Mouse (Mus musculus) C2C12 (cell line): Measurements from ENCODE around the gene Mrgpra1. TPM values are rescaled to one million over a fixed set of nuclear protein-coding genes. Genes with fewer than 3 reads are reported as not detected.
"Not testable (repeated sequence)": the region's sequence is repeated elsewhere in the genome, so short reads cannot be mapped to it uniquely, and the experiment has no call there.

Experiments
- H3K27me3 ChIP-seq: one replicate; pipeline ENCODE4 v1.6.1; 2011; ENCODE audit not compliant: control insufficient read depth, insufficient read depth, insufficient read length
- H3K36me3 ChIP-seq: one replicate; pipeline ENCODE4 v1.6.1; 2011; ENCODE audit not compliant: control insufficient read depth, insufficient read depth
- H3K4me3 ChIP-seq: one replicate; pipeline ENCODE4 v1.5.1; 2011; ENCODE audit warnings: mild to moderate bottlenecking, control low read depth; ENCODE audit not compliant: poor library complexity, insufficient read depth, severe bottlenecking
- H3K79me2 ChIP-seq: one replicate; pipeline ENCODE4 v1.6.1; 2011; ENCODE audit not compliant: control insufficient read depth, insufficient read depth
- H3K79me3 ChIP-seq: one replicate; pipeline ENCODE4 v1.6.1; 2011; ENCODE audit warnings: low read depth, control low read depth
- H3ac ChIP-seq: one replicate; pipeline ENCODE3; 2011; ENCODE audit warnings: low read depth; ENCODE audit not compliant: control insufficient read depth, insufficient read length
- CEBPB ChIP-seq: IDR thresholded peaks from one replicate; pipeline ENCODE4 v1.6.1; 2011; ENCODE audit warnings: low read depth, mild to moderate bottlenecking, control low read depth, moderate library complexity
- CTCF ChIP-seq: IDR thresholded peaks from one replicate; pipeline ENCODE4 v1.5.1; 2011; ENCODE audit not compliant: control insufficient read depth, insufficient read depth, insufficient read length
- FOSL1 ChIP-seq: IDR thresholded peaks from one replicate; pipeline ENCODE4 v1.8.0; 2011; ENCODE audit warnings: mild to moderate bottlenecking, low read length; ENCODE audit not compliant: poor library complexity, insufficient read depth, severe bottlenecking
- MAX ChIP-seq: IDR thresholded peaks from one replicate; pipeline ENCODE4 v1.6.1; 2011; ENCODE audit warnings: mild to moderate bottlenecking, control low read depth
- MYOD1 ChIP-seq: IDR thresholded peaks from one replicate; pipeline ENCODE4 v1.6.1; 2011; ENCODE audit warnings: low read depth; ENCODE audit not compliant: control insufficient read depth, insufficient read length
- MYOG ChIP-seq: IDR thresholded peaks from one replicate; pipeline ENCODE4 v1.6.1; 2011; ENCODE audit not compliant: control insufficient read depth, insufficient read length; ENCODE audit errors: extremely low read depth
- USF1 ChIP-seq: IDR thresholded peaks from one replicate; pipeline ENCODE4 v1.6.1; 2011; ENCODE audit warnings: low read depth, mild to moderate bottlenecking, control low read depth, moderate library complexity
- long read RNA-seq, 2 experiments: library from polyadenylated mRNA; unstranded; transcript quantifications; one replicate each; pipeline ENCODE4 v2.0.0; 2019 to 2020
- polyA plus RNA-seq: library from polyadenylated mRNA; unstranded; fragments of >200 nt; fragmentation: generic; extraction: Trizol; gene quantifications from one replicate; pipeline ENCODE4 v1.2.1, GENCODE M21; 2012; ENCODE audit warnings: missing spikeins

Mrgpra1 gene
- not detected for polyA plus RNA-seq
- long read RNA-seq, experiment 1 = 0 reads
- long read RNA-seq, experiment 2 = 0 reads

- no peaks in the 10 kb centered on the region for H3K79me3 ChIP-seq
- H3K79me2 ChIP-seq = no peaks in the 10 kb centered on the region
- H3K4me3 ChIP-seq = no peak within 1 kb of the TSS
- no peaks in the 10 kb centered on the region for H3K36me3 ChIP-seq
- TF ChIP-seq MYOD1 (no peak), FOSL1 (no peak), CTCF (no peak), USF1 (no peak), CEBPB (no peak), MYOG (no peak), MAX (no peak)
- H3ac ChIP-seq = no peak within 1 kb of the TSS
- H3K27me3 ChIP-seq = no peaks in the 10 kb centered on the region
Measured at GRCm38 (mm10) chr7:47354140-47354539, at the start of gene Mrgpra1. TSS of gene Mrgpra1 (minus strand) at chr7:47354240.

DNA sequence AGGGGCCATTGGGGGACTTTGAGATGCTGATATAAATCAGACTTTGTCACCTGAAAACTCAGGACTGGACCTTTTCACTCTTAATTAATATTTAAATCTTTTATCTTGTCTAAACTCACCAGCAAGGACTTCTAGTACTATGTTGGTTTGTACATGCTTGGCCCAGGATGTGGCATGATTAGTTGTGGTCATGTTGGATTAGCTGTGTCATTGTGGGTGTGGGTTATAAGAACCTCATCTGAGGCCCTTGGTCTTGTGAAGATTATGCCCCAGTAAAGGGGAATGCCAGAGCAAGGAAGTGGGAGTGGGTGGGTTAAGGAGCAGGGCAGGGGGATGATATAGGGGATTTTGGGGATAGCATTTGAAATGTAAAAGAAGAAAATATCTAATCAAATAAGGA is 47.1 kb upstream of the Mrgpra1 start:
- no peak overlapping the region for H3ac ChIP-seq
- TF ChIP-seq CTCF = no peak
- TF ChIP-seq MYOD1 = no peak
- no peak for TF ChIP-seq MYOG
- TF ChIP-seq USF1 = no peak
- TF ChIP-seq MAX = no peak
- TF ChIP-seq FOSL1 = no peak
- TF ChIP-seq CEBPB = no peak
- no peaks in the 10 kb centered on the region for H3K36me3 ChIP-seq
- H3K79me2 ChIP-seq = no peaks in the 10 kb centered on the region
- H3K4me3 ChIP-seq = no peak overlapping the region
- H3K79me3 ChIP-seq = no peaks in the 10 kb centered on the region
- no peaks in the 10 kb centered on the region for H3K27me3 ChIP-seq

DNA sequence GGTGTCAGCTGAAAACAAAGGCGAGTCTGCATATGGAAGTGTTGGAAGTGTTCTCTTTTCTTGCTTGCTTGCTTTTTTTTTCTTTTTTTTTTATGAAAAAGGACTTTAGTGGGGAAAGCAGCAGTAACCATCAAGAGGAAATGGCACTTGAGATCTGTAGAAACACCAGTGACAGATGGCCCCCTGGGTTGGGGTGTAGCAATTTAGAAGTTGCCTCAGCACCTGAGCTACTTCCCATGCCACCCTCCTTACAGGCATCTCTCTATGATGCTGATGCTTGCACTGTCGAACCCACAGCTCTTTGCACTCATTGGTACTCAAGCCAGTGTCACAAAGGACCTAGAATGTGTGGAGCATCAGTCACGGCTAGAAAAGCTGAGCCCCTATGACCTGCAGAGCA is 5.6 kb downstream of the Mrgpra1 start:
- TF ChIP-seq MYOD1 (no peak), USF1 (no peak), FOSL1 (no peak), CTCF (no peak), CEBPB (no peak), MAX (no peak), MYOG (no peak)
- Histone ChIP-seq H3K79me3 (no peaks in the 10 kb centered on the region), H3K27me3 (no peaks in the 10 kb centered on the region), H3K36me3 (no peaks in the 10 kb centered on the region), H3K4me3 (no peak overlapping the region), H3ac (no peak overlapping the region), H3K79me2 (no peaks in the 10 kb centered on the region)

DNA sequence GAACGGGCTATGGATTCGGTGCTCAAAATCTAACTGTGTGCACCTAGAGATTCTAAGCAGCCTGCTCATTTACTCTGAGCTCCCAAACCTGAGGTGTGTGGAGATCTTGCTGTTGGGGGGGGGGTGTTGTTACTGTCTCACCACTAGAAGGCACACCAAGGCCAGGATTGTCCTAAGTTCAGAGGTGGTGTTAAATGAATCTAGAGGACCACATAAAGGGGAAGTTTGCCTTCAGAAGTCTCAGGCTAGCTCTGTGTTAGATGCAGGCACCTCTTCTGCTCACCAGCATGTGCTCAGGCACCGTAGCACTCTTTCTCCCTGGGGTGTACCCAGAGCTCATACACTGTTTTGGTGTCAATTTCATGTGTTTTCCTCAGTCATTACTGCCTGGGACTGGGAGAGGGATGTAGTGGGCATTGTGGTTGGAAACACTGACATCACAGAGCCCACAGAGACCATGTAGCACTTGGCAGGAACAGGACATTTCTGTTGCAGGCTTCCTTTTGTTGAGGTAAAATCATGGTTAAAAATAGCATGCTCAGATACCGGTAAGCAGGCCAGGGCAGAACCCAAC is 8.0 kb downstream of the Mrgpra1 start:
- Histone ChIP-seq H3K27me3 (no peaks in the 10 kb centered on the region), H3K79me3 (no peaks in the 10 kb centered on the region), H3K4me3 (no peak overlapping the region), H3K36me3 (no peaks in the 10 kb centered on the region), H3K79me2 (no peaks in the 10 kb centered on the region), H3ac (no peak overlapping the region)
- TF ChIP-seq FOSL1 (no peak), MYOD1 (no peak), USF1 (no peak)

DNA sequence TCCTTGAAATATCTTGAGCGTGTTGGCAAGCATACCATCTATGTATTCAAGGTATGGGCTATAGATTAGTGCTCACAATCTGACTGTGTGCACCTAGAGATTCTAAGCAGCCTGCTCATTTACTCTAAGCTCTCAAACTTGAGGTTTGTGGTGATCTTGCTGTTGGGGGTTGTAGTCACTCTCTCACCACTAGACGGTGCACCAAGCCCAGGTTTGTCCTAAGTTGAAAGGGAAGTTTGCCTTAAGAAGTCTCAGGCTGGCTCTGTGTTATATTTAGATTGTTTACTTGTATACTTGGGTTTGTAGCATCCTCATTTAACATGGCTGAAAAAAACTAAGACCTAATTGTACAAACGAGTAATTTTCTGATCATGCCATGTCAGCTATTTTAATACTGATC is 12.2 kb downstream of the Mrgpra1 start:
- H3ac ChIP-seq, H3K79me3 ChIP-seq, H3K4me3 ChIP-seq, H3K79me2 ChIP-seq, H3K27me3 ChIP-seq, H3K36me3 ChIP-seq: not testable (repeated sequence)

DNA sequence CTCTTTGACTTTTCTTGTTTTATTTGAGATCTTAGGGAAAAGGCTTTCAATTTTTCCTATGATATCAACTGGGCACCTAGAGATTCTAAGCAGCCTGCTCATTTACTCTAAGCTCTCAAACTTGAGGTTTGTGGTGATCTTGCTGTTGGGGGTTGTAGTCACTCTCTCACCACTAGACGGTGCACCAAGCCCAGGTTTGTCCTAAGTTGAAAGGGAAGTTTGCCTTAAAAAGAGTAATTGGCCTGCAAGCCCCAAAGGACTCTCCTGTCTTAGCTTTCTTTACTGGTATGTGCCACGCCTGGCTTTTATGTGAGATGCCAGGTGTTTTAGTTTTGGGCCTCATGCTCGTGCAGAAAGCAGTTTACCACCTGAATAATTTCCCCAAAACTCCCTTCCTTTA is 12.7 kb downstream of the Mrgpra1 start:
- H3K27me3 ChIP-seq, H3K79me2 ChIP-seq, H3K36me3 ChIP-seq, H3K4me3 ChIP-seq, H3K79me3 ChIP-seq, H3ac ChIP-seq: not testable (repeated sequence)

DNA sequence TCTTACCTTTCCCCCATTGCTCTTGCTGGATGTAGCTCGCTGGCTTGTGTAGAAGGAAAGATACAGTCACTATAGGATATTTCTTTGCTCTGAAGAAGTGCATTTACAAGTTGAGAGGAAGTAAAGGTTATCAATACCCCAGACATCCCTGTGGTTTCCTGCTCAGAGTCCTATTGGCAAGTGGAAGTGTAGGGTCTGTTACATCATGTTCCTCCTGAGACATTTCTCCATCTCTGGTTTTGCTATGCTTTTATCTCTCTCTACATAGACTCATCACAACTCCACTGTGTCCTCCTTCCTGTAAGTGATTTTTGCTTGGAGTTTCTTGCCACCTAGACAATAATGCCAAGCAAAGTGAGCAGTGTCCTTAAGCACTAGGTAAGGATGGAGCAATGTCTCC is 35.7 kb downstream of the Mrgpra1 start:
- H3K79me3 ChIP-seq = no peaks in the 10 kb centered on the region
- no peaks in the 10 kb centered on the region for H3K36me3 ChIP-seq
- H3K4me3 ChIP-seq = no peak overlapping the region
- TF ChIP-seq CTCF (no peak), USF1 (no peak), MYOD1 (no peak), MAX (no peak), MYOG (no peak), CEBPB (no peak), FOSL1 (no peak)
- H3K27me3 ChIP-seq = no peaks in the 10 kb centered on the region
- H3ac ChIP-seq = no peak overlapping the region
- H3K79me2 ChIP-seq = no peaks in the 10 kb centered on the region
